Mouse (Mus musculus) midbrain, embryonic 10.5 days (tissue): ENCODE data around the gene Vmn1r183. TPM values are rescaled to one million over a fixed set of nuclear protein-coding genes. Genes with fewer than 3 reads are reported as not detected.
"Not testable (repeated sequence)": the region's sequence is repeated elsewhere in the genome, so short reads cannot be mapped to it uniquely, and the experiment has no call there.

Experiments
- DNase-seq: peaks from one replicate; pipeline ENCODE4 v3.0.0-alpha.2; 2017; ENCODE audit warnings: low spot score
- H3K27ac ChIP-seq: fragments of 300-500 bp; sonication (generic); replicated peaks from 2 replicates; pipeline ENCODE4 v1.5.1; 2016; ENCODE audit warnings: mild to moderate bottlenecking
- H3K27me3 ChIP-seq: fragments of 300-500 bp; sonication (generic); 2 replicates; pipeline ENCODE4 v1.6.1; 2016; ENCODE audit warnings: low read depth, mild to moderate bottlenecking; ENCODE audit not compliant: poor library complexity, severe bottlenecking
- H3K36me3 ChIP-seq: fragments of 300-500 bp; sonication (generic); 2 replicates; pipeline ENCODE4 v1.6.1; 2016; ENCODE audit warnings: mild to moderate bottlenecking, moderate library complexity
- H3K4me1 ChIP-seq: fragments of 300-500 bp; sonication (generic); 2 replicates; pipeline ENCODE4 v1.6.1; 2016
- H3K4me3 ChIP-seq: fragments of 300-500 bp; sonication (generic); 2 replicates; pipeline ENCODE4 v1.5.1; 2016; ENCODE audit warnings: mild to moderate bottlenecking, moderate library complexity
- H3K9me3 ChIP-seq: fragments of 300-500 bp; sonication (generic); replicated peaks from 2 replicates; pipeline ENCODE4 v1.6.1; 2016; ENCODE audit warnings: mild to moderate bottlenecking
- WGBS: fragments of 180-500 bp; shearing (Covaris S2); methylation state at CpG from one replicate; pipeline ENCODE4 v1.1.7; 2016; 5-methylcytosine and 5-hydroxymethylcytosine counted together
- polyA plus RNA-seq: library from polyadenylated mRNA; unstranded; fragments of >200 nt; fragmentation: Nextera tagmentation; extraction: Ambion mirVana; gene quantifications from 2 replicates; pipeline ENCODE4 v1.2.1, GENCODE M21; 2016

The Vmn1r183 gene
- polyA plus RNA-seq: 0.01 TPM in 1 of 2 replicates, not detected in the other

GRCm38 (mm10) chr7:24052660-24053304 lies at the start of gene Vmn1r183:
Gene Vmn1r183 (plus strand): TSS chr7:24053254.
- DNase-seq: no peak
- Histone ChIP-seq H3K9me3 (peaks cover 6% of the 10 kb centered on the region; the same call in 1 of the 2 replicates), H3K4me3 (no peak within 1 kb of the TSS), H3K27me3 (no peaks in the 10 kb centered on the region), H3K36me3 (no peaks in the 10 kb centered on the region), H3K27ac (no peak within 1 kb of the TSS), H3K4me1 (no peaks in the 10 kb centered on the region)
- 76% methylated on average over 4 of the region's 4 CpGs for WGBS

GRCm38 (mm10) chr7:24074424-24074823 lies 21.4 kb downstream of the Vmn1r183 start:
- WGBS: 22% methylated on average over 1 of the region's 1 CpGs
- H3K27ac ChIP-seq, H3K36me3 ChIP-seq, H3K4me1 ChIP-seq, H3K27me3 ChIP-seq, DNase-seq, H3K4me3 ChIP-seq: not testable (repeated sequence)
- peaks cover 37% of the 10 kb centered on the region for H3K9me3 ChIP-seq

GRCm38 (mm10) chr7:24081634-24082431 lies 28.8 kb downstream of the Vmn1r183 start, which contains the start of gene Zfp180:
Gene Zfp180 (plus strand): TSS chr7:24081924.
- Histone ChIP-seq H3K4me1 (peaks cover 15% of the 10 kb centered on the region), H3K36me3 (peaks cover 37% of the 10 kb centered on the region), H3K9me3 (peaks cover 41% of the 10 kb centered on the region), H3K27me3 (no peaks in the 10 kb centered on the region), H3K27ac (peak within 1 kb of the TSS; percentile 85), H3K4me3 (peak within 1 kb of the TSS; percentile 63)
- 16% methylated on average over 44 of the region's 44 CpGs for WGBS
- DNase-seq: peak; percentile 92

GRCm38 (mm10) chr7:24082457-24083235 lies 29.6 kb downstream of the Vmn1r183 start:
- WGBS: 63% methylated on average over 15 of the region's 15 CpGs
- H3K27me3 ChIP-seq: no peaks in the 10 kb centered on the region
- H3K4me1 ChIP-seq: peaks cover 15% of the 10 kb centered on the region
- H3K9me3 ChIP-seq: peaks cover 41% of the 10 kb centered on the region
- H3K27ac ChIP-seq: peak overlapping the region; percentile 85
- H3K36me3 ChIP-seq: peaks cover 45% of the 10 kb centered on the region
- DNase-seq: no peak
- H3K4me3 ChIP-seq: peak overlapping the region; percentile 63

- H3K4me1 ChIP-seq: peaks cover 15% of the 10 kb centered on the region
- H3K36me3 ChIP-seq: peaks cover 80% of the 10 kb centered on the region
- H3K4me3 ChIP-seq: no peak overlapping the region
- H3K27me3 ChIP-seq: no peaks in the 10 kb centered on the region
- no peak overlapping the region for H3K27ac ChIP-seq
- DNase-seq: no peak
- WGBS: 91% methylated on average over 4 of the region's 4 CpGs
- H3K9me3 ChIP-seq: peaks cover 71% of the 10 kb centered on the region
These were observed 33.8 kb downstream of the Vmn1r183 start for GRCm38 (mm10) chr7:24086871-24087270.

- WGBS: 94% methylated on average over 12 of the region's 12 CpGs
- peaks cover 84% of the 10 kb centered on the region for H3K36me3 ChIP-seq
- no peak overlapping the region for H3K27ac ChIP-seq
- no peak for DNase-seq
- H3K4me1 ChIP-seq: peaks cover 12% of the 10 kb centered on the region
- H3K9me3 ChIP-seq: peaks cover 74% of the 10 kb centered on the region
- no peaks in the 10 kb centered on the region for H3K27me3 ChIP-seq
- H3K4me3 ChIP-seq: no peak overlapping the region
These were observed 34.6 kb downstream of the Vmn1r183 start for GRCm38 (mm10) chr7:24087485-24088125.

- Histone ChIP-seq H3K36me3 (peaks cover 100% of the 10 kb centered on the region), H3K4me3 (no peak overlapping the region), H3K27ac (no peak overlapping the region), H3K27me3 (no peaks in the 10 kb centered on the region), H3K4me1 (no peaks in the 10 kb centered on the region), H3K9me3 (peaks cover 100% of the 10 kb centered on the region)
- WGBS: 94% methylated on average over 9 of the region's 9 CpGs
- no peak for DNase-seq
These were observed 51.3 kb downstream of the Vmn1r183 start for GRCm38 (mm10) chr7:24104403-24104802.

GRCm38 (mm10) chr7:24105144-24105703 lies 52.2 kb downstream of the Vmn1r183 start:
- no peaks in the 10 kb centered on the region for H3K4me1 ChIP-seq
- H3K36me3 ChIP-seq: peaks cover 96% of the 10 kb centered on the region
- H3K9me3 ChIP-seq: peaks cover 99% of the 10 kb centered on the region
- 96% methylated on average over 18 of the region's 18 CpGs for WGBS
- no peaks in the 10 kb centered on the region for H3K27me3 ChIP-seq
- H3K4me3 ChIP-seq: no peak overlapping the region
- no peak overlapping the region for H3K27ac ChIP-seq
- peak; percentile 28 for DNase-seq

GRCm38 (mm10) chr7:24110839-24111238 lies 57.8 kb downstream of the Vmn1r183 start:
- WGBS: 95% methylated on average over 7 of the region's 7 CpGs
- H3K27me3 ChIP-seq: no peaks in the 10 kb centered on the region
- H3K4me3 ChIP-seq: no peak overlapping the region
- DNase-seq: no peak
- H3K9me3 ChIP-seq: peaks cover 42% of the 10 kb centered on the region
- peaks cover 39% of the 10 kb centered on the region for H3K36me3 ChIP-seq
- H3K27ac ChIP-seq: no peak overlapping the region
- H3K4me1 ChIP-seq: peaks cover 9% of the 10 kb centered on the region

- H3K27ac ChIP-seq: peak overlapping the region; percentile 75
- WGBS: 6% methylated on average over 9 of the region's 9 CpGs
- peaks cover 33% of the 10 kb centered on the region for H3K9me3 ChIP-seq
- peaks cover 9% of the 10 kb centered on the region for H3K4me1 ChIP-seq
- peak overlapping the region; percentile 62 for H3K4me3 ChIP-seq
- no peak for DNase-seq
- H3K27me3 ChIP-seq: no peaks in the 10 kb centered on the region
- H3K36me3 ChIP-seq: peaks cover 30% of the 10 kb centered on the region
These were observed 58.7 kb downstream of the Vmn1r183 start for GRCm38 (mm10) chr7:24111772-24112155.

- H3K36me3 ChIP-seq: peaks cover 25% of the 10 kb centered on the region
- DNase-seq: peak; percentile 90
- H3K4me1 ChIP-seq: peaks cover 9% of the 10 kb centered on the region
- H3K9me3 ChIP-seq: peaks cover 28% of the 10 kb centered on the region
- H3K4me3 ChIP-seq: peak within 1 kb of the TSS; percentile 62
- WGBS: 1% methylated on average over 23 of the region's 23 CpGs
- peak within 1 kb of the TSS; percentile 75 for H3K27ac ChIP-seq
- H3K27me3 ChIP-seq: no peaks in the 10 kb centered on the region
These were observed 59.3 kb downstream of the Vmn1r183 start, which contains the start of gene Zfp112 for GRCm38 (mm10) chr7:24112156-24112856. Gene Zfp112 (plus strand): TSS chr7:24112314.
